Mouse (Mus musculus): ENCODE data around the gene Tsks.

DNA sequence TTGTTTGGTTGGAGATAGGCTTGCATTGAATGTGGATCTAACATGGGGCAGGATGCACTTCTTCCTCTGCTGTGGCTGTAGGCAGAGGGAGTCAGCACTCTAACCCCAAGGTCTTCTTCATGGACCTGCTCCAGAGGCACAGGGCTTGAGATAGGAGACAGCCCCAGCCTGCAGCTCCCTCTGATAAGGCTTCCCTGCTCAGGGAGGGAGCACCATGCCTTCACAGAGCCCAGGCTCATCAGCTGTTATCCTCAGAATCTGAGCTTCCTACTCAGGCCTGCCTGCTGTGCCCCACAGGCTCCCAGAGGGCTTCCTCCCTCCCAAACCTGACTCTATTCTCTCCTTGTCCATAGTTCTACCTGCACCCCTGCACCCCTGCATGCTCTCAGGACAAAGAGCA, 20.5 kb upstream of the Tsks start:
- no peak for TF ChIP-seq MAX (IDR thresholded peaks at IDR 0.05; ENCODE audit: low read depth)
- TF ChIP-seq POLR2A (IDR thresholded peaks at IDR 0.05; ENCODE audit: insufficient read length, low read depth), result no peak
- no peak for TF ChIP-seq SRF (IDR thresholded peaks at IDR 0.05; ENCODE audit: control insufficient read depth, insufficient read length, low read depth)
- no peak for TF ChIP-seq CEBPB (IDR thresholded peaks at IDR 0.05; ENCODE audit: insufficient read depth, poor library complexity, severe bottlenecking)
- TF ChIP-seq REST (IDR thresholded peaks at IDR 0.05; ENCODE audit: insufficient read depth, insufficient read length), result no peak
- no peak for TF ChIP-seq TCF12 (IDR thresholded peaks at IDR 0.05; ENCODE audit: insufficient read depth, poor library complexity, severe bottlenecking)

All from myocyte (in vitro differentiated cells).